Mouse (Mus musculus): Measurements from ENCODE around the gene Spem2.
"Not testable (repeated sequence)": the region's sequence is repeated elsewhere in the genome, so short reads cannot be mapped to it uniquely, and the experiment has no call there.

DNA sequence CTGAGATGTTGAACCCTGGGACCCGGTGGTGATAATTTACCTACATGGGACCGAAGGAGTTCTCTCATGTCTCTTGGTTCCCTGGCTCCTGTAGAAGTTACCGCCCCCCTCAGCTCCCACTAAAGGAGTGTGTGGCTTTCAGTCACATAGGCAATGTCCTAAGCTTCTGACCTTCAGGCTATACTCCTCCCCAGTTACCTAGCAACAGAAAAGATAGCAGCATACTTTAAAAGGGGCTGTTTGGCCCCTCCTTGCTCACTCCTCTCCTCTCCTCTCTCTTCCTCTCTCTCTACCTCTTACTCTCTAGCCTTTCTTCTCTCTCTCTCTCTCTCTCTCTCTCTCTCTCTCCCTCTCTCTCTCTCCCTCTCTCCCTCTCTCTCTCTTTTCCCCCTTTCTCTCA lies 45.5 kb upstream of the Spem2 start:
- TF ChIP-seq CTCF (IDR thresholded peaks at IDR 0.05; ENCODE audit: low read depth, low read length); POLR2A (IDR thresholded peaks at IDR 0.05; ENCODE audit: insufficient read depth, low read length): not testable (repeated sequence)
